Mouse (Mus musculus) neural tube, embryonic 10.5 days (tissue): ENCODE results near the gene Gm10681.
"Not testable (repeated sequence)": the region's sequence is repeated elsewhere in the genome, so short reads cannot be mapped to it uniquely, and the experiment has no call there.

Experiments used
- DNase-seq: peaks from one replicate; pipeline ENCODE4 v3.0.0-alpha.2; 2017; ENCODE audit warnings: low spot score; ENCODE audit errors: extremely low spot score

The Gm10681 gene

DNA sequence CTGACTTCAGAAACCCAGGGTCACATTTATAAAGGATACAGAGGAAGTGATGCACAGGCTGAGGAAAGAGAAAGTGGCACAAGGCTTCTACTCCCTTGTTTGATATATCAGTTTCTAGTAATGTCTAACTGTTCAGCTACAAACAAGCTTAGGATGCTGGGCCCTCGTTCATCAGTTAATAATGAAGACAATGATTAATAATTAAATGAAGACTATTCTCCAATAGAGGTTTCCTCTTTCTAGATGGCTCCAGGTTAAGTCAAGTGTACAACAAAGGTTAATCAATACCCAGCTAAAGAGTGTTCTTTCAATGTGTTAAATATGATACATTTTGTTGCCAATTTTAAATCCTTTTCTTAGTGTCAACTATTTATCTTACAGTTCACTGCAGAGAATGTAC lies 78.2 kb downstream of the Gm10681 start, which contains the start of gene Hsd3b4:
TSS of gene Hsd3b4 (minus strand) at position 101 of the 400 bp plus-strand sequence.
- not testable (repeated sequence) for DNase-seq

DNA sequence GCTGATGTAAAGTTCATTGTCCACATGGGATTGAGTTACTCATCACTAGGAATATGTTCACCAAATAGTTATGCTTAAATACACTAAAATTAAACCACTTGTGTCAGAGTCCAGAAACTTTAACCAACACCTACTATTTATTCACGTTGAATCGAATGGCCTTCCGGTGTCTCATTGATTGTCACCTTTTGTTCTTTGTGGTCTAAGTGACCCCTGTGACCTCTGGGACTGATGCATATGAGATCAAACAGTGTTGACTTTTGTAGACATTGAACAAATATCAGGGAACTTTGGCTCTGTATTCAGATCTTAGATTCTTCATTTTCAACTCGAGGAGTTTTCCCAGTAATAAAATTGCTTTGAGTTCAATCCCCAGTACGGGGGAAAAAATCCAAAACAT lies 81.4 kb downstream of the Gm10681 start:
- DNase-seq = not testable (repeated sequence)
